Mouse (Mus musculus) thymus, postnatal 0 days (tissue): ENCODE measurements at regions not wholly inside any gene's neighbourhood (a gene's known extent, or its start where the extent isn't known, plus 50 kb on each side); places are given as distances from the start of the nearest gene placed in this dataset.

ENCODE experiments used
- DNase-seq: peaks from one replicate; pipeline ENCODE4 v3.0.0-alpha.2; 2015; ENCODE audit warnings: low spot score

- DNase-seq, result no peak
These were observed 89.9 kb upstream of the Mef2a start for GRCm38 (mm10) chr7:67462591-67462990.

DNA sequence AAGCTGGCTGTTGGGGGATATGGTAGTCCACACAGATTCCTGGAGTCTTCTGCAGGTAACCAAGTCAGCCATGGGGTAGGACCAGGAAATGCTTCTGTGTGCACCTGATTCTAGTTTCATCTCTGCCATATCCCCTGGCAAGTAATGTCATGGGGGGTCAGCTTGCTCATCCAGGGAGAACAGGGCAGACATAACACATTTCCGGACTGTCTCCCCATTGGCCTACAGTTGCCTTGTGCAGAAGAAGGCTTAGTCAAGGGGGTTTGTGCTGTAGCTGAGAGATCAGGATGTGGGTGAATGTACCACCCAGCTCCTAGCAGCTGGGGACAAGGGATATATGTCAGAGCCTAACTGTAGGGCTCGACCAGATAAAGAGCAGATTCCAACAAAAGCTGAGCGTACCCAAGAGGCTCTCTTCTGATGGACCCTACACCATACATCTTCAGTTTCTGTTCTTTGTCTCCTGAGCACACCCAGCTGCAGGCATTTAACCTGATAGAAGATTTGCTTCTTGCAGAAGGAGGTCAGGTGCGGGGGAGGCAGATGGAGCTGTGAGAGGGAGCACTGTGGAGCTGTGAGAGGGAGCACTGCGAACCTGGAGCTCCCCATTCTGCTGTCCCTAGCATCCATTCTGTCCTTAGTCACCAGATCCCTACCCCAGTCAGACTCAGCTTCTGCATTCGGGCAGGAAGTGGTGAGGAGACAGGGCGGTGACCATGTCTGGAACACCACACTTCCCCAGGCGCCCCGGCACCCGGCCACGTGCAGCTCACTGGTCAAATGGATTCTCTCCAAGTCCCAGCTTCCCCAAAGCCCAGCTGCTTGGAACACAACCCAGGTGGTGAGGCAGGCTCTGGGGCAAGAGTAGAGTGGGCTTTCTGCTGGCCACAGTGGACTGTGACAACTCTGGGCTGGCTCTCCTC is 88.9 kb upstream of the Mef2a start:
- DNase-seq, result peak; percentile 54

- no peak for DNase-seq
These were observed 87.2 kb upstream of the Mef2a start for GRCm38 (mm10) chr7:67459810-67460209.

- no peak for DNase-seq
These were observed 86.6 kb upstream of the Mef2a start for GRCm38 (mm10) chr7:67459209-67459608.

DNA sequence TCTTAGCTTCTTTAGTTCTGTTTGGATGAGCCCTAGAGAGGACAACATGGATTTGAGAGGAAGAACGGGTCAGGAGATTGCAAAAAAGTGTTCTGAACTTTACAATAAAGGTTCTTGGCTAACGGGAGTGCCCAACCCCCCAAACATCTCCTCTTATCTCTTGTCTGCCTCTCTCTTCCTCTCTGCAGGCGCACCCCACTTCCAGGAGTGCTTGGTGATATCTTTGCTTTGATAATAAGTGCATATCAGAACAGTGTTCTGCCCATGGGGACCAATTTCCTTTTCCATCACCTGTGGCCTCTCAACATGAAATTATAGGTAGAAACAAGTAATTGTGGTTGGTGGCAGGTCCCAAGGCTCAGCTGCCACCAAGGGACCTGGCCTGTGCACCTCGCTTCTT is 86.0 kb upstream of the Mef2a start:
- no peak for DNase-seq

GRCm38 (mm10) chr7:67457898-67458297 is 85.2 kb upstream of the Mef2a start:
- no peak for DNase-seq

- no peak for DNase-seq
These were observed 83.4 kb upstream of the Mef2a start for GRCm38 (mm10) chr7:67456015-67456414.

DNA sequence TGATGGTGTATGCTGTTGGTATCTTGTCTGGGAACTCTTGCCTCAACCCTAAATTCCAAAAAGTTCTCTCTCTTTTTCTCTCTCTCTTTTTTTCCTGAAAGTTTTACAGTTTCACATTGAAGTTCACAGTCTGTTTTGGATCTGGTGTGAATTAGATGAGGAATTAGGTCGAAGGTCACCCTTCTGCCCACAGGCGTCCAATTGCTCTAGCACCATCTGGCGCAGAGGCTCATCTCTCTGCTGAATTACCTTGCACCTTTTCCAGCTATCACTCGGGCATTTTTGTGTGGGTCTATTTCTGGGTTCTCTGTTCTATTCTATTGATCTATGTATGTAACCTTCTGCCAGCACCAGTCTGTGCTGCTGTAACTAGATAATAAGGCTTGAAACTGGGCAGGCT is 81.8 kb upstream of the Mef2a start:
- no peak for DNase-seq

DNA sequence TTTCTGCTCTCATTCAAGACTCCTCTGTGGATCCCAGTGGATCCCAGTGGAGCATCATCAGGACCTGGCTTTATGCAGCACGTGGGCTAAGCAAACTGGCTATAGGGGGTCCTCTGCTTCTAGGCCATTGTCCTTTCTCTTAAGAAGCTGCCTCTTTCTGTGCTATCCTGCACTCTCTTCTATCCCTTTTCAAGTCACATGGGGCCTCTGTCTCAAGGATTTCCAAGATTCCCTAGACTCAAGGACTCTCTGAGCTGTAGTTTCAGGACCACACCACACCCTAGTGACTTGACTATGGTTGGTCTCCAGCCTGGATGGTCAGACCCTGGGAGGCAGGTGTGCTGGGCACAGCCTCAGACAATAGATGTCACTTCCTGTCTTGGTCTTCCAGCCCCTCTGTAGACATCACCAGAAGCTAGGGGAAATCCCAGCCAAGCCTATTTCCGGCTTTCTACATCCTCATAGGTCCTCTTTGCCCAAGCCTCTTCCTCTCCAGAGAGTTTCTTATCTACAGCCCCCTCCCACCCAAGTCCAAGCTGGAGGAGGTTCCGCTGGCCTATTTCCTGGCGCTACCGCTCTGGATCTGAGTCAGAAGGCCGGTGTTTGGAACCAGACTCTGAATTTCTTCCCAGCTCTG is 78.6 kb upstream of the Mef2a start:
- peak; percentile 39 for DNase-seq

DNA sequence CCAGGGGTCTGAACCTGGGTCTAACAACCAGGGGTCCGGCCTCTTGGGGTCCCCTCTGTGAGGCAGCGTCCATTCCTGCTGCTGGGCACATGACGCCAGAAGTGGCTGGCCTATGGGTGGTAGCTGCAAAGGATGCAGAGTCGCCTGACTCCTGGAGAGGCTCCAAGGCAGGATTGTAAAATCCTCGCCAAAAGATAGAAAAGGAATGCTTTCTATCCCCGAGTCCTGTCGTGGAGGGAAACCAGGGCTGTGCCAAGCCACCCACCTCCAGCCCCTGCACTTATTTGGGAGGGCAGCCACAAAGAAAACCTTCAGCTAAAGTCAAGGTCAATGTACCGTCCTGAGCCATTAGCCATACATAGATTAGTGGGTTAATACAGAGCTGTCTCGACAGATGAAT is 73.9 kb upstream of the Mef2a start:
- no peak for DNase-seq

GRCm38 (mm10) chr7:67445203-67446041 is 72.8 kb upstream of the Mef2a start:
- peak; percentile 62 for DNase-seq

- DNase-seq, result peak; percentile 80
These were observed 71.9 kb upstream of the Mef2a start for GRCm38 (mm10) chr7:67444523-67444942.

DNA sequence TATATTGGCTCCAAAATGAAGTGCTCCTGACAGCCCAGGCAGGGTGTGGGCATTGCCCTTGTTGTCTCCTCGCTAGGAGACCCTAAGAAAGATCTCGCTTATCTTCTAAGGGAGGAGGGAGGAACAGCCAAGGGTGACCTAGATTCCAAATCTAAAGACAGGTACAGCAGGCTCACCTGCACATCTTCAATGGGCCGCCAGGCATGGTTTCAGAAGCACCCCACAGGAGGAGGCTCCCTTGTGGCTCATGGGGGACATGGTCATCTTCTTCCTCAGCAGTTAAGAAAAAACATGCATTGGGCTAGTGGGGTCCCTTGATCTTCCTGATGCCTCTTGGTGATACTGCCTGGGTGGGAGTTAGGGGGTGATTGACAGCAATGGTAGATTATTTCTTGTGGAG is 71.0 kb upstream of the Mef2a start:
- DNase-seq, result peak; percentile 38

GRCm38 (mm10) chr7:67443001-67443555 is 70.4 kb upstream of the Mef2a start:
- DNase-seq, result no peak

DNA sequence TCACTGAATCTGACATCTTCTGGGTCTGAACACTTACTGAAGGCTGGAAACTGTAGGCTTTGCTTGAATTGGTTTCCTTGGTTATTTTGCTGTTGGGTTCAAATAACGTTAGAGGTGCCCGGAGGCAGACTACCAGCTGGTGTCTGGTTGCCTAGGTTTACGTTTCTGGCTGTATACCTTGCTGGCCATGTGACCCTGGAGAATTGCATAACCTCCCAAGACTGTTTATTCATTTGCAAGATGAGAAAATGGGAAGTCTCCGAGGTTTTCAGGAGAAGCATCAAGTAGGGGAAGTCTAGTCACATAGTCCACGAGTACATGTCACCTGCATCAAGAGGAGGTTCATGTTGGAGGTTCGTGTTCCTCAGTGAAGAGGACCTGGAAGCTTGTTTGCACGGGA is 69.6 kb upstream of the Mef2a start:
- DNase-seq, result no peak

DNA sequence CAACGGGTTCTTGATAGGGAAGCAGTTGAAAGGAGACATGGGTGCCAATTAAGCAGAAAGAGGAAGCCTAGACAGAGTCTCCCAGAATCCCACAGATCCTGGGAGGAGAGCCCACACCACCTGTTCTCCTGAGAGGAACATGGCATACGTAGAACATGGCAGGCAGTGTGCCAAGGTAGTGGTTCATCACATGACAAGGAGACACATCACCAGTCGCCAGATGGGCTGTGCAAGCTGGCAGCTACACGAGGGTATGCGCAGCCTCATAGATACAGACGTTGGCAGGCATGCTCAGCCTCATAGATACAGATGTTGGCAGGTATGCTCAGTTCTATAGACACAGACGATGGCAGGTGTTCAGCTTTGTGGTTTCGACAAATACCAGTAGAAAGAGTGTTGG is 68.1 kb upstream of the Mef2a start:
- DNase-seq, result peak; percentile 80

GRCm38 (mm10) chr7:67437216-67438006 is 64.8 kb upstream of the Mef2a start:
- no peak for DNase-seq

- DNase-seq, result no peak
These were observed 63.1 kb upstream of the Mef2a start for GRCm38 (mm10) chr7:67435643-67436339.

DNA sequence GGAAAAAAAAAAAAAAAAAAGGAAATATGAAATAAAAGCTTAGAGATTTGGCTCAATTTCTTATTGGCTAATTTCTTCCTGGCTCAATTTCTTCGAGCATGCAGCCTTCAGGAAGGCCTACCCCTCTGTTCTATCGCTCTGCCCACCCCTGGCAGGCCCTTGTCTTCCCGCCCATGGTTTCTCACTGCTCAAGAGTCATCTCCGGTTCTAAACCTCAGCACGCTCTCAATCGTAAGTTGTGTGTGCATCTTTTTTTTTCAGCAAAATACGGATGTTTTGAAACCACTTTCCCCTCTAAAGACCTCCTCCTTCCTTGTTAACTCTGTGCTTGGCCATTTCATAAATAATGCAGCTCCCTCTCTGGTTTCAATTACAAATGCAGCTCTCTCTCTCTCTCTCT is 58.3 kb upstream of the Mef2a start:
- DNase-seq, result no peak

GRCm38 (mm10) chr7:67430041-67430440 is 57.4 kb upstream of the Mef2a start:
- peak; percentile 19 for DNase-seq
